Mouse (Mus musculus): Measurements from ENCODE around the gene Abtb1.
A peak's percentile ranks its signal among the peaks of the same experiment; 100 is the strongest.

Abtb1 gene

DNA sequence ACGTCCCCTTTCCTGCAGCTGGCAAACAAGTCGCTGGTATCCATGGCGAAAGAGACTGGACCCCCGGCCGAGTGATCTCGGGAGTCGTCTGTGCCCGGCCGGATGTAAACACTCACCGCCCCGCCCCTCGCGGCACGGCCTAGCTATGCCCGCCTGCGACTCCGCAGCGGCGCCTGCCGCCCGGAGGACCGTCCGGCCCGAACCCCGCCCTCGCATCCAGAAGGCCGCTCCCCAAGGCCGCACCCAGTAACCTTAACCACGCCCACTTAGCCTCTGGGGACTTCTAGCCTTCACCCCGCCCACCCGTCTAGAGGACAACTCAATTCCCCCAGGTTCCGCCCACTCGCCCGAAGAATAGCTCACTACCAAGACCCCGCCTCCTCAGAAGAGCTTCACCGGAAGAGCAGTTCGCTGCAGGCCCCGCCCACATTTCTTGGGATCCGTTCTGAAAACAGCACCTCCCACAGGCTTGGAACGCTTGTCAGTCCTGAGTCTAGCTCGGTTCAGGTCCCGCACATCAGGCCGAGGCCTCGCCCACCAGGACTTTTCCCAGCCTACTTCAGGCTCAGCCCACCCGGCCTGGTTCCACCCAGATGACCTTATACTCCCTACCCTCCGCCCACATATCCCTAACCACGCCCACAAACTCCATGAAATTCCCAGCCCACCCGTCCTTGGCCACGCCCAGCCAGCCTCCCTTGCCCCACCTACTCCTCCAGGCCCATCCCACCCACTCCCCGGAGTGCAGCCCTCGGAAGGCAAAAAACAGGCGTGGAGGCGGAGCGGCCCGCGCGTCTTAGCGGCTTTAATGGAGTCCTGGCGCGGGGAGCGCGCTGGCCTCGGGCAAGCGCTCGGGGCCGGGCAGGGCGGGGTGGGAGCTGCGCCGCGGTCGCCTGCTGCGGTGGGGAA is at the start of gene Abtb1:
TSS of gene Abtb1 (minus strand) at position 204 of the 909 bp plus-strand sequence.
- DNase-seq (ENCODE audit: extremely low read depth, low read depth, low spot score) = peak; percentile 99

DNA sequence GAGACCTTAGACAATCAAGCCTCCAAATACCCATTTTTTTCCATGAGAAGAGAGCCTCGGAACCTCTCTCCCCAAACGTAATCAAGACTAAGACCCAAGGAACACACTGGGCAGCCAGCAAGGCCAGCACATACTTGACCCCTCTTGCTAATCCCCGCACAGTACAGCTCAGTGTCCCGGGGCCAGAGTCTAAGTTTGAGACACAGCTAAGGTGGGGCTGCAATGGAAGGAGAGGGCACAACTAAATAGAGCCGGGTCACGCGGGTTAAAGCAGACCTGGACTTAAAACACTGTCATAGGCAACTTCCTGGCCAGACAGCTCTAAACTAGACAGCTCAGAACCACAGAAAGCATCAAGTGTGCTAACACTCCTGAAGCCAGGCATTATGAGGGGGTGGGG is 49.0 kb upstream of the Abtb1 start:
- no peak for DNase-seq (ENCODE audit: extremely low read depth, low read depth, low spot score)

DNA sequence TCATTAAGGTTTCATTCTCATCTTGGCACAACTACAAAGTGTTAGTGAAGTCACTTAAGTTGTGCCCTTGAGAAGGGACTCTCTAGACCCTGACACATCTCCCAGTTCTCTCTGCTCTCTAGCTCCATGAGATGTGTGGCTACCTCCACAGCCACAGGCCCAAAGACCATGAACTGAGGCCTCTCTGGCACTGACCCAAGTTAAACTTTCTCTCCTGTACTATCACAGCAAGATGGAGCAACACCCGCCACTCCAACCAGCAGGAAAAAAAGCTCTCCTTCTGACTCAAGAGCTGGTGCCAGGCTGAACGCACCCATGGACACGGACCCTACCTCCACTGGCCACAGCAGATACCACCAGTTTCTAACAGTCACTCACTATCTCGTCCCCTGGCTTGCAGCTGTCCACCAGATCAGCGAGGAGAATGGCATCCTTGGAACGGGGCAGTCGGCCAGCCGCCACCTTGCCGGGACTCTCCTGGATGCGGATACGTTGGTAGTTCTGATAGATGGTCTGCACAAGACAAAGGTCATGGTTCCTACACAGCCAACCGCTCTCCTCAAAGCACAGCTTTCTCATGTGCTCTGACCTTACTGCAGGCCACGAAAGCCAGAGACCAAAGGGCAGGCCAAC is 47.7 kb upstream of the Abtb1 start:
- no peak for DNase-seq (ENCODE audit: extremely low read depth, low read depth, low spot score)

DNA sequence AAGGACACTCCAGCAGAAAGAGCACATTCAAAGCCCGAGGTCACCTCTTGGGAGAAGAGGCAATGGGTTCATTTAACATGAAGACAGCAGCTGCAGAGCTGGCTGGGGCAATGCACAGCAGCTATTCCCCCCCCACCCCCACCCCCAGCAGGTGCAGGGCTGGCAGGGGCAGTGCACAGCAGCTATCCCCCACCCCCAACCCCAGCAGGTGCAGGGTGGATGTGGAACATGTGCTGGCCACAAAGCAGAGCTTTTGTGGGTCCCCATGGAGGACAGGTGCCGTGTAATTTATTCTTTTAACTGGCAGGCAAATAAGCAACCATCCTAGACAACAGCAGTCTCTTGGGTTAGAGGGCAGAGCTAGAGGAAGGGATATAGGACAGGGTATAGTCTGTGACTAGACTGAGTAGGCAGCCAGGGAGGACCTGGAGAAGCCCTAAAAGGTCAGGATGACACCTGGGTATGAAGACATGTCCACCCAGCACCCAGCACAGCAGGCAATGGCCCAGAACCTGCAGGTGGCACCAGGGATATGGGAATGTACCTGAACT is 44.7 kb upstream of the Abtb1 start:
- DNase-seq (ENCODE audit: extremely low read depth, low read depth, low spot score) = no peak

DNA sequence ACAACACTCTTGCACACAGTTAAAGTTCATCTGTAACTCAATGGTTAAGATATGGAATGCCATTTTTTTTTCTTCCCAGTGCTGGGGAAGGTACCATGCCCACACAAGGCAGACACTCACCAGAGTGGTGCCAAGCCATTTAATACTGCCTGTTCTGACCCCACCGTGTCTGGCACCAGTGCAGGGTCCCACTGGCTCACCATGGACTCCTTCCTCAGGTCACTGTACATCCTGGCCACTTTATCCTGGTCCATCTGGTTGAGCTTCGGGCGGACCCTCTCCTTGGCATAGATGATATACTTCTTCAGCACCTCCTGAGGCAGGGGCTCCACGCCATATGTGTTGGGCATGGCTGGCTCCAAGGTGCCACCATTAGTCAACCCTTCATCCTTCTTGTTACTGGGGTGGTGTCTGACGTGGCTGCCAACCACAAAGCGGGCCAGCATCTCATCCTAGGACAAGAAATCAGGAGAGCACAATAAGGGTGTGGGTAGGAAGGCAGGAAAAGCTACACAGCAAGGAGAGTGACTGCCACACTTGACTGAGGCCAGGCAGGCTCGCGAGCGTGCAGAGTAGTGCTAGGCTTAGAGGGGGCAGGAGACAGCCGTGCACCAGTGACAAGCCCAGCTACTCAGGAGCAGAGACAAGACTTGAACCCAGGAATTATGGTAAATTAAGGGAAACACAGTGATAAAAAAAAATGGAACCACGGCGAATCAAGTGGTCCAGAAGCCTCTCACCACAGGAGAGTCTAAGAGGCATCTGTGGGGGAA is 44.0 kb upstream of the Abtb1 start:
- no peak for DNase-seq (ENCODE audit: extremely low read depth, low read depth, low spot score)

DNA sequence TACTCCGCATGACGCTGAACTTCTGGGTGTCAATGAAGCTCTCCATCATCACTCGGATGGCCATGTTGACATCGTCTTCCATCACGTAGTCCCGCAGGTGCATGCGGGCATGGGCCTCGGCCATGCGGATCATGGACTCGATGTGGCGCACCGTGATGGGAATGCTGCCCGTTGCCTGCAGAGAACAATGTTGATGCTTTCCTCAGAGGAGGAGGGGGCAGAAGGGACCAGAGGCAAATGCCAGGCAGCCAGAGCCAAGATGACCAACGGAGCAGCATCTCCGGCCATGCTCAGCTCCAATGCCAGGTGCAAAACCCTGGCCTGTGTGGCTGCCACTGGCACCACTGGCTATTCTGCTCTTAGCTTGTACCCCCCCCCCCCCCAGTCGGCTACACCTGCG is 42.9 kb upstream of the Abtb1 start:
- DNase-seq (ENCODE audit: extremely low read depth, low read depth, low spot score) = no peak

DNA sequence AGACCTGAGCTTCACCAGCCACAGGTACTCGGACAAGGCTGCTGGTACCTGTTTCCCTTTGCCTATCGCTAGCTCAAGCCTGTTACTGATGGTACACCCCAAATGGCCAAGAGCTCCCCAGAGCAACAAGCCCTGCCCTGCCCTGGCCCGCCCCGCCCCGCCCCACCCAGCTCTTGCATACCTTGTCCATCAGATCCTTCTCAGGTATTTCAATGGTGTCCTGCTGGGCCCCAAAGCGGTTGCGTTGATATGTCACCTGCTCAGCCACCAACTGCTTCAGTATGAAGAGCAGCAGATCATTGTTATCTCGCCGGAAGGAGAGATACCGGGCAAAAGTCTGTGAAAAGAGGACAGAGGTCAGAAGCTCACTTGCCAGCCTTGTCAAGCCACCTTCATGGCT is 42.4 kb upstream of the Abtb1 start:
- no peak for DNase-seq (ENCODE audit: extremely low read depth, low read depth, low spot score)

DNA sequence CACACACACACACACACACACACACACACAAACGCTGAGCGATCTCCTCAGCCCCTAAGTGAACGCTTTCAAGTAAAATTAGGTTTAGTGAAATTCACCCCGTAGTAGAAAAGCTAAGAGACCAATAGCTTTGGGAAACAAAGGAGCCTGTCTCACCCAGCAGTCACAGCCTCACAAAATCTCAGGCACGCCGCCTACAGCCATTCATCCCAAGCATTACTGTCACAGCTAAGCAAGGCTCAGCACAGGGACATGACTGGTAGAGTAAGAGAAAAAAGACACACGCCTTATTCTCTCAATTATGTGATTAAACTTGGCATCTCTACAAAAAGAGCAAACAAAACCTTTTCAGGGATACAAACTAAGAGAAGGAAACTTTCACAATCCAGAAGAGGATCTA is 39.5 kb upstream of the Abtb1 start:
- no peak for DNase-seq (ENCODE audit: extremely low read depth, low read depth, low spot score)

DNA sequence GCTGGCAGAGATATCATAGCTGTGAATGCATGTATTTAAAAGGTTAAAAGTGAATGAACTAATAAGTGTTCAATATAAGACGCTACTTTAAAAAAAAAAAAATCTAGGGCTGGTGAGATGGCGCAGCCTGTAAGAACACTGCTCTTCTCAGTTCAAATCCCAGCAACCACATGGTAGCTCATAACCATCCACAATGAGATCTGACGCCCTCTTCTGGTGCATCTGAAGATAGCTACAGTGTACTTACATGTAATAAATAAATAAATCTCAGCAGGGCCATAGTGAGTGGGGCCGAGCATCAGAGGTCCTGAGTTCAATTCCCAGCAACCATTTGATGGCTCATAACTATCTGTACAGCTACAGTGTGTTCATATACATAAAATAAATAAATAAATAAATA is 37.7 kb upstream of the Abtb1 start:
- no peak for DNase-seq (ENCODE audit: extremely low read depth, low read depth, low spot score)

DNA sequence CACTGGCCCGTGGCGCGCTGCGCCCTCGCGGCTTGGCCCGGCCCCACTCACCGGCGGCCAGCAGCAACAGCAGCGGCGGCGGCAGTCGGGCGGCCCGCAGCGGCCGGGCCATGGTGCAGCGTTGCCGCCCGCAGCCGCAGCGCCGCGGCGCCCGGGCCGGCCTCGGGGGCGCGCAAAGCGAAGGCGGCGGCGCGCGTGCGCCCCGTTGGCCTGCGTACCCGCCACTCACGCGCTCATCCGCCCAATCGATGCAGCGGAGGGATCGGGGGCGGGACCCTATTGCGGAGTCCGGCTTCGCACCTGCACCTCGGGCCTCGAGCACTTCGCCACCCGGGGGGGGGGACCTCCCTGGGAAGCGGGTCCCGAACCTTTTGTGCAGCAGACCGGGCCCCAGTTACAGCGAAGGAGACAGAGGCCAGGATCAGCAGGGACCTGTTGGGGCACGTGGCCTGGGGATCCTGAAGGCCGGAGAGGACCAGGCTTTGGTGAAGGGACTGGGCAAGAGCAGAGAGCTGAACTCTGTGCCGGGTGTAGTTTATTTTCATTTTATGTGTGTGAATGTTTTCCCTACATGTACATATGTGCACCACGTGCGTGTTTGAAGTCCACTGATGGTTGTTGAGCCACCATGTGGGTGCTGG is 33.2 kb upstream of the Abtb1 start, which contains the start of gene Podxl2:
TSS of gene Podxl2 (minus strand) at position 177 of the 641 bp plus-strand sequence.
- no peak for DNase-seq (ENCODE audit: extremely low read depth, low read depth, low spot score)

DNA sequence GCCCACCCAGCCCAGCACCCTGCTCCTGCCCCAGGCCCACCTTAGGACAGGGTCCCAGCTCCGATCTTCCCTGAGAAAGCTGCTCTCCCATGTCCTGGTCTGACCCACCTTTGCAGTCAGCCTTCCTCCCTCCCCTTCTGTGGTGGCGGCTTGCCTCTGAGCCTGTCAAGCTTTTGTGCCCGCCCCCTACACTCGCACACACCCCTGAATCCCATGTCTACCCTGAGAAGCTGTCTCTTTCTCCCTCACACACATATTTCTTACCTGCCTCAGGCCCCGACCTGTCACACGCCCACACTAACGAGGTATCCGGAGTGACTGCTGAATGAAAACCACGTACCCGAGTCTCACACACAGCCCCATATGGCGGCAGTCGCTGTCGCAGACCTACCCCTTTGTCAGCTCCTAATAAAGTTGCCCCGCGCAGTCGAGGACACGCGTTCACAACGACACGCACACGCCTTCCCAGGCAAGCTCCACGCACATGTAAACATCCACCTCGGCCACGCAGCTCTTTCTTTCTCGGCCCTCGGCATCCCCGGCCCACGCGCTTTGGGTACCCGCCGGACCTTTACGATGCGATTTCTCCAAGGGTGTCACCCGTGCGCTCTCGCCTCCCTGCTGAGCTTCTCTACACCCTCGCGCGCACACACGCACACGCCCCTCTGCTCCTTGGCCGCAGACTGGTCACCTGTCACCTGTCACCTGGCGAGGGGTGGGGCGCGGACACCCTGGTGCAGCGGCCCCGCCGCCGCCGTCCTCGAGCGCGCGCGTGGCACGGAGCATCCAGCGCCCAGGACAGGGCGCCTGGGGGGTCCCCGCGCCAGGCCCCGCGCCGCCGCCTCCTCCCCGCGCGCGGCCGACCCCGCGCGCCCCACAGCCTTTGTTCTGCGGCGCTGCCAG is 32.4 kb upstream of the Abtb1 start:
- DNase-seq (ENCODE audit: extremely low read depth, low read depth, low spot score) = no peak

DNA sequence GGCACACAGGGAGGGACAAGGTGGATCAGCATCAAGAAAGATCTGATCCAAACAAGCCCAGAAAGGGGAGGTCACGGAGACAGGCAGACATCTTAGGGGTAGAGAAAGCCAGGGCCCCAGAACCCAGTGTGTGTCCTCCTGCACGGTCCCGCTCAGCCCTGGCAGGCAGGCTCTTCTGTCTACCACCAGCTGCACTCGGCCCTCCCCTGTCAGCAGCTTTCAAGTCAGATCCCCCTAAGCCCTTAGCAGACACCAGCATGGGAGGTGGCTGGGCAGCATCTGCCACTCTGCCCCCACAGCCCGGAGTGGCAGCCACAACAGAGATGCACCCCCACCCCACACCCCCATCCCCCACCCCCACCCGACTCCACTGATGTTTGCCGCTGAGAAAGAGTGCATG is 31.0 kb upstream of the Abtb1 start:
- no peak for DNase-seq (ENCODE audit: extremely low read depth, low read depth, low spot score)

DNA sequence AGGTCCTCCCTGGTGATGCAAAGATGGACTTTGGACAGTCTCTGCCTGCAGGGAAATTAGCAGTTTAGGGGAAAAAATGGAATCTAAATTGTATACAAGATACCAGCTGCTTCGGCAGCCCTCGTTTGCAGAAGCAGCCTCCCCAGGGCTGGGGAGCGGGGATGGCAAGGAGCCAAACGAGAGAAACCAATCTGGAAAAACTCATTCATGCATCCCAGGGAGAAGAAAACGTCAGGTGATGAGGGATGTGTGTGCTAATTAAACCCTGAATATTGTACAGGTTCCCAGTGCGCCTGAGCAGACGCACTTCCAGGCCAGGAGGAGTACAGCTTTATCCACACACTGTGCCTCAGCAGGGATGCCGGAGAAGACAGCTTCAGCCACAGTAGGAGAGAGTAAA is 29.8 kb upstream of the Abtb1 start:
- DNase-seq (ENCODE audit: extremely low read depth, low read depth, low spot score) = no peak

DNA sequence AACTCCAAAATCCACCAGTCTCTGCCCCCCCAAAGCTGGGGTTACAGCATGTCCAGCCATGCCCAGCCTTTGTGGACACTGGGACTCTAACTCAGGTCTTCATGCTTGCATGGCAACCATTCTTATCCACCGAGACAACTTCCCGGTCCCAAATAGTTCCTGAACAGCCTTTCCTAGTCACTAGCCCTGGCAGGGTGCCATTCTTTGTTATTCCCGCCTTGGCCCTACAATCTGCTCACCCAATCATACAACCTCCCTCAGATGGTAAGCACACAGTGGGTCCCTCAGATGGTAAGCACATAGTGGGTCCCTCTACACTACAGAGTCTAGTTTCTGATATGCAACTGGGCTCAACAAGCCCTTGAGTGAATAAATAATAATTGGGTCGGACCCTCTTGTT is 28.8 kb upstream of the Abtb1 start:
- no peak for DNase-seq (ENCODE audit: extremely low read depth, low read depth, low spot score)

DNA sequence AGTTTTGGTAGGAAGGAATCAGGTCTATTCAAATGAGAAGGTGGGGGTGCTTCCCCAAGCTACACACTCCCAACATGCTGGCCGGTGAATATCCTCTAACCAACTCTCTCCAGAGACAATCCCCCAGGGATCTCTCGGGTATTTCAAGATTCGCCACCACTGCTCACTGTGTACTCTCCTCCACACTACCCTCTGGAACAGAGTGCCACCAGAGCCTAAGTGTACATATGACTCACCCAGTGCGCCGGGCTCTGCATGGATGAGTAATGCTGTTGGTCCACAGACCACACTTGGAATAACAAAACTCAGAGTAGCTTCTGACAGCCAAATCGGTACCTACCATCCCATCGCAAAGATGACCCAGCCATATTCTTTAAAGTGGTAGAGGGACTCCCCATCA is 27.7 kb upstream of the Abtb1 start:
- no peak for DNase-seq (ENCODE audit: extremely low read depth, low read depth, low spot score)

DNA sequence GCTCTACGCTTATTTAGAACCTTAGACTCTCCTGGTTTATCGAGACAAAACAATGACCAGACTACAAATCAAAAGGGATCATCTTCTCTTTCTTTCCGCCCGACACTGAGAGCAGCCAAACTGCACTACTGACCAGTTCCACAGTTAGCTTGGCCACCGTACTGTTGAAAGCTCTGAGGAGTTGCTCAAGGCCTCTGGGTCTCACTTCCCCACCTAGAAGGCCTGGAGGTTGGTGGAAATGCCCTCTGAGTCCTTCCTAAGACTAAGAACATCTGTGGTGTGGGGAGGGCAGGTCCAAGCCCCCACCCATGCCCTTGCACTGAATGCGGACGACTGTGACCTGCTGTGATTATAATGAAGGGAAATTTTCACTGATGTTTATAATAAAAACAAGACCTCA is 23.9 kb upstream of the Abtb1 start:
- no peak for DNase-seq (ENCODE audit: extremely low read depth, low read depth, low spot score)

DNA sequence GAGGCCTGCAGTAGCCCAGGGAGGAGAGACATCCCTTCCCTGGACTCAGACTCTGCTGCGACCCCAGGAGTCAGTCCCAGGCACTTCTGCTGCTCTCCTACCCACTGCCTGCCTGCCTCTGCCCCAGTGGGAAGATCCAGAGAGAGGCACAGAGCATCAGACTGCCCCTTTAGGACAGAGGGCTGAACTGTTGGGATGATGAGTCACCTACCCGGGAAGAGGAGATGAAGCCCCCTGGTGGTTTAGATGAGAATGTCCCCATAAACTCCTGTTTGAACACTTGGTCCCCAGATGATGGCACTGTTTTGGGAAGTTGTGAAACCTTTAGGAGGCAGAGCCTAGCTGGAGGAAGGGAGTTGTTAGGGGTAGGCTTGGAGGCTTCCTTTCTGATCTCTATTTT is 19.1 kb upstream of the Abtb1 start:
- DNase-seq (ENCODE audit: extremely low read depth, low read depth, low spot score) = no peak

DNA sequence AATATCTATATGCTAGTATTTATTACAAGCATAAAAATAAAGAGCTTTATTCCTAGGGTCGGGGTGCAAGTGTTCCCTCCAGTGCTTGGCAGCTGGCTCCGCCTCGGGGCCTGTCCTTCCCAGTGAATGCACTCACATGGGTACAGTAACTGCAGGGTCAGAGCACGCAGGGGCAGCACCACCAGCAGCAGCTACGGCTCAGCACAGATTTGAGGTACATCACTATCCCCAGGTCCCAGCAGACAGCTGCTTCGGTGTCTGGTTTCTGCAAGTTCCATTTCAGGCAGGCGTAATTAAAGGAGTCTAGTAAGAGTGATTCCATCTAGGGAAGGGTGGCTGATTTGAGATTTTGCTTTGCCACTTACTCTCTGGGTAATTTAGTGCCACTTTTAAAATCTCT is 16.6 kb upstream of the Abtb1 start:
- DNase-seq (ENCODE audit: extremely low read depth, low read depth, low spot score) = no peak

DNA sequence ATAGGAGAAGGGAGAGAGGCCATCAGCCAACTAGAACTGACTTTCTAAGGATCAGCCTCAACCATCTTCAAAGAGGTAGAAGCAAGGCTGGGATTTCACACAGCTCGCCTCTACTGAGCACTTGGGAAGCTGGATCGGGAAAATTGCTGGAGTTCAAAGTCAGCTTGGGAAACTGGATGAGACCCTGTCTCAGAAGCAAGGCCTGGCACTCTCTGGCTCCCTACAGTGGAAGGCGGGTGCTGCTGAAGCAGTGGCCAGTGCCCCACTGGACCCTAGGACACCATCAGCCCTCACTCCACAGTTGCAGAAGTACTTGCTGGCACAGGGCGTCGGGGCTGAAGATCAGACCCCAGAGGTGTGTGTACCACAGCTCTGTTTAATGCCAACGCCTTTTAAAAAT is 16.0 kb upstream of the Abtb1 start:
- no peak for DNase-seq (ENCODE audit: extremely low read depth, low read depth, low spot score)

DNA sequence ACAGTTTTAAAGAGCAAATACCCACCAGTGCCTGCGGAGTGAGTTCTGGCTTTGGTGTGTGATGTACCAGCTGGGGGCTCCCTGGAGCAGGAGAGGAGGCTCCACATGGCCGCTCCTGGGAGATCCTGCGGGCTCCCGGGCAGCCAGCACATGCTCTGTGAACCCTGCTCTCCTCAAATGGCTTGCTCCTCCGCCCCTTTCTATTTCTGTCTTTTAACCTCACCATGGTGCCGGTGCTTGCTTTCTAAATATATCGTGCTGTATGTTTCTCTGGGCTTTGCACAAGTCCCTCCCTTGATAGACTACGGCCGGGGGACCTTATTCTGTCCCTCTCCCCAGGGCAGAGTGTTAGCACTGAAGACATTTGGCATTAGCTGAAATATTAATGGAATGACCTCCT is 15.5 kb upstream of the Abtb1 start:
- no peak for DNase-seq (ENCODE audit: extremely low read depth, low read depth, low spot score)

Measured in fat pad, adult 2 months (tissue).